Mouse (Mus musculus): ENCODE measurements around the gene Myo10.

Myo10 gene

DNA sequence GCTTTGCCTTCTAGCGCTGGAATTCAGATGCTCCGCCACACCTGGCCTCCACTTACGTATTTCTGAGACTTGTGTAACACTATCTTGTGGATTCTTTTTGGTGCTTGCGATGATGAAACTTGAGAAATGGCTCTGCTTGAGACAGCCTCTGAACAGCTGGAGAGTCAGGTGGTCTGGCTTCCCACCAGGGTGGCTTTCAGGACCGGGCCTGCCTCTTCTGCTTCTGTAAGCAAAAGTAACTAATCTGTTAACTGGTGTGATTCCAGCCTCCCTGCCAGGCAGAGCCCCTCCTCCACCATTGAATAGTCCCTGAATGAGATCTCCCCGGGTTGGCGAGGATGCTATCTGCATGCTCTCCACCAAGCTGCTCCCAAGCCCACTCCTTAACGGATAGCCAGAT is 140.0 kb downstream of the Myo10 start:
- DNase-seq (ENCODE audit: low spot score in 2 of 2): no peak

GRCm38 (mm10) chr15:25763106-25763505 is 140.8 kb downstream of the Myo10 start:
- DNase-seq (ENCODE audit: low spot score in 2 of 2): no peak

GRCm38 (mm10) chr15:25764653-25765352 is 142.5 kb downstream of the Myo10 start:
- no peak for DNase-seq (ENCODE audit: low spot score in 2 of 2)

DNA sequence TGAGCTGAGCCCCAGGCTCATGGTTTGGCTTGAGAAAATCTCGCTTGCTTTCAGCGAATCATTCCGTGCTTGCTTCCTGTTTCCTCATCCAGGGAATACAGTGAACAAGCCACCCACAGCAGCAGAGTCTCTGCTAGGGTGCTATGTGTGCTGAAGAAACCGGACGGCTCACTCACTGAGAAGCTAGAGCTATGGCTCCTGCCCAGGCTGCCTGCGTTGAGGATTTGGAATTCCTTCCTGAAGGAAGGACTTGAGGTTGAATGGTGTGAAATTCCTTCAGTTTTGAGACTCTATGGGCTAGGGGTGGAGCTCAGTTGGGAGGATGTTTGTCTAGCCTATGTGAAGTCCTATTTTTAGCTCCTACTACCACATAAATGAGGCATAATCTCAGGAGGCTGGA is 145.5 kb downstream of the Myo10 start:
- no peak for DNase-seq (ENCODE audit: low spot score in 2 of 2)

- no peak for DNase-seq (ENCODE audit: low spot score in 2 of 2)
Measured at GRCm38 (mm10) chr15:25769524-25770255, 147.4 kb downstream of the Myo10 start.

DNA sequence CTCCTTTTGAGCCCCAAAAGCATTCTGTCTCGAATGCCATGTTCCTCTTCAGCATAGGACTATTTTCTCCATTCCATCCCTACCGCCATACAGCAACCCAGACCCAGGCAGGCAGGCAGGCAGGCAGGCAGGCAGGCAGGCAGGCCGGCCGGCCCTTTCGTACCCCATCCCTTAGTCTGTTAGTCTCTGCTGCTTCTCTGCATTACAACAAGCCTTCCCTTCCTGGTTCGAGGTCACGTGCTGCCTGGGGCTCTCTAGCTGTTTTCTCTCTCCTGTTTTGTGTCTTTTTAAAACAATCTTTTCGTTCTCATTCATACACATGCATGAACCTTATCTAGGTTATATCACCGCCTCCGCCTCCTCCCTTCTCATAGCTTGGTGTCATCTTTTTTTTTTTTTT is 149.5 kb downstream of the Myo10 start:
- no peak for DNase-seq (ENCODE audit: low spot score in 2 of 2)

- peak in 1 of 2 experiments; percentile 36 for DNase-seq (ENCODE audit: low spot score in 2 of 2)
Measured at GRCm38 (mm10) chr15:25773711-25774513, 151.6 kb downstream of the Myo10 start.

DNA sequence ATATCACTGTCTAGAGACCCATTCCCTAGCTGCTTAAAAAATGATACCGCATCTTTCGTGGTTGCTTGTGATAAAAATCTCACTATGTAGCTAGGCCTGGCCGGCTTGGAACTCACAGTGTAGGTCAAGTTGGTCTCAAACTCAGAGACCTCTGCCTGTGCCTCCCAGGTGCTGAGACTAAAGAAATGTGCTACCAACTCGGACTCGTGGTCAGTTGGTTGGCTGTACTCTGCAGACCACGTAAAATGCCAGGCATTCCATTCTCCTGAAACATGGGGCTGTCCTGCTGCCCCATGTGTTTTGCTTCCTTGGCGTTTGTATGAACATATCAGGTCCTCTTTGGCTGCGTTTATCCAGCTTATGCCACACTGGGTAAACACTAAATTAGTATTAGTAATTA is 156.6 kb downstream of the Myo10 start:
- no peak for DNase-seq (ENCODE audit: low spot score in 2 of 2)

DNA sequence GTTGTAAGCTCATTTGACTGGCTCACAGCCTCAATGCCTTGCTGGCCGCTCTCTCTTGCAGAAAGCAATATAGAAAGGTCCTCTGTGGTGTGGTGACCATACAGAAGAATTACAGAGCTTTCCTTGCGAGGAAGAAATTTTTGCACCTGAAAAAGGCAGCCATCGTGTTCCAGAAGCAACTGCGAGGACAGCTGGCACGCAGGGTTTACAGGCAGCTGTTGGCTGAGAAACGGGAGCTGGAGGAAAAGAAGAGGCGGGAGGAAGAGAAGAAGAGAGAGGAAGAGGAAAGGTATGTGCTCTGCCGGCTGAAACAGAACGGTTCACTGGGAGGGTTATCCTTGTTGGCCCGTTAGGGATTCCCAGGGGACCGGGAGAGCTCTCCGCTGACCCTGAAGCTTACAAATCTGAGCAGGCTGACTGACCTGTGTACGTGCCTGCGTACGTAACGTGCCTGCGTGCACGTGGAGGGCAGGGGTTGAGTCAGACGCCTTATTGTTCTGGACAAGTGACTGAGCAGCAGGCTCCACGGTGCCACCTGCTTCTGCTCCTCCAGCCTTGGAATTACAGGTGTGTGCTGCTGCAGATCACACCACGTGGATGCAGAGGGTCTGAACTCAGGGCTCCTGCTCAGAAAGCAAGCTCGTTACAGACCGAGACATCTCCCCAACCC is 157.3 kb downstream of the Myo10 start:
- DNase-seq (ENCODE audit: low spot score in 2 of 2): no peak

- DNase-seq (ENCODE audit: low spot score in 2 of 2): no peak
Measured at GRCm38 (mm10) chr15:25781053-25781452, 158.7 kb downstream of the Myo10 start.

DNA sequence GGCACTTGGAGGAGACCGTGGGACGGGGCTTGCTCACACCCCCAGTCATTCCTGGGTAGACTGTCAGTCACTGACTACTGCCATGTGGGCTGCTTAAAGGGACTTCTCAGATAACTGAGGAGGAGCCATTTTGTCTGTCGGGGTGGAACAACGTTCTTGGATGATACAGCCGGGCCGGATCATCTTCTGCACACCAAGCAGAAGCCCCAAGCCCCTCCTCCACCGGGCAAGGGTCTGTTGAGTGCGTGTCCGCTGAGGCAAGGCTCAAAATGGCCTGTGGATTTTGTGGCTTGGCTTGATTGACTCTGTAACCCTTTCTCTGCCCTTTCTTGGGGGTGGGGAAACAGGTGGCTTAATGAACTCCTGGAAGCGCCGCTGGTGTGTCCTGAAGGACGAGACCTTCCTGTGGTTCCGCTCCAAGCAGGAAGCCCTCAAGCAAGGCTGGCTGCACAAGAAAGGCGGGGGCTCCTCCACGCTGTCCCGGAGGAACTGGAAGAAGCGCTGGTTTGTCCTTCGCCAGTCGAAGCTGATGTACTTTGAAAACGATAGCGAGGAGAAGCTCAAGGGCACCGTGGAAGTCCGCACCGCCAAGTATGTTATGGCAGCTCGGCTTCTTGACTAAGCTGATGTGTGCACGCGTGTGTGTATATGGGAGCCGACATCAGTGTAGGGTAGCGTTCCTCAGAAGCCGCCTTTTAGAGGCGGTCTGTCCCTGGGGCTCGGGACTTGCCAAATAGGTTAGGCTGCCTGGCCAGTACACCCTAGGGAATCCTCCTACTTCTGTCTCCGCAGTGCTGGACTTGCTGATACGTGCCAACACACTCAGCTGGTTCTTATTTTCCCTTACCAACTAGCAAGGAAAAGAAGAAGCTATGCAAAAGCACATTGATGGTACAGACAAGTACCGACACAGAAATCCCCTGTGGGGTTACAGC is 163.4 kb downstream of the Myo10 start:
- DNase-seq (ENCODE audit: low spot score in 2 of 2): no peak

GRCm38 (mm10) chr15:25787406-25787805 is 165.1 kb downstream of the Myo10 start:
- no peak for DNase-seq (ENCODE audit: low spot score in 2 of 2)

- no peak for DNase-seq (ENCODE audit: low spot score in 2 of 2)
Measured at GRCm38 (mm10) chr15:25787965-25788364, 165.6 kb downstream of the Myo10 start.

DNA sequence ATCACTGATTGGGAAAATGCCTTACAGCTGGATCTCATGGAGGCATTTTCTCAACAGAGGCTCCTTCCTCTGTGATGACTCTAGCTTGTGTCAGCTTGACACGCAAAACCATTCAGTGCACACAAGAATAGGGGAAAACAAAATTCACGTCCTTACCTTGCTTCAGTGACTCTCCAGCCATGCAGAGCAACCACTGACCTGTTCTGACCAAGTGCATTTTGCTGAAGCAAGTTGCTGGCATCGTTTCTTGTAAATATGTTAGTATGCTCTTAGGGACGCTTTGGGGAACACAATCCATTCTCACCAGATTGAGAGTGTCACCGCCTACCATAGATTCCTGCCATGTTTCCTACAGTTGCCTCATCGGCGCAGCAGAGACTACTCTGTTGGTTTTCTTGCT is 166.2 kb downstream of the Myo10 start:
- DNase-seq (ENCODE audit: low spot score in 2 of 2): no peak

- no peak for DNase-seq (ENCODE audit: low spot score in 2 of 2)
Measured at GRCm38 (mm10) chr15:25789241-25789640, 166.9 kb downstream of the Myo10 start.

DNA sequence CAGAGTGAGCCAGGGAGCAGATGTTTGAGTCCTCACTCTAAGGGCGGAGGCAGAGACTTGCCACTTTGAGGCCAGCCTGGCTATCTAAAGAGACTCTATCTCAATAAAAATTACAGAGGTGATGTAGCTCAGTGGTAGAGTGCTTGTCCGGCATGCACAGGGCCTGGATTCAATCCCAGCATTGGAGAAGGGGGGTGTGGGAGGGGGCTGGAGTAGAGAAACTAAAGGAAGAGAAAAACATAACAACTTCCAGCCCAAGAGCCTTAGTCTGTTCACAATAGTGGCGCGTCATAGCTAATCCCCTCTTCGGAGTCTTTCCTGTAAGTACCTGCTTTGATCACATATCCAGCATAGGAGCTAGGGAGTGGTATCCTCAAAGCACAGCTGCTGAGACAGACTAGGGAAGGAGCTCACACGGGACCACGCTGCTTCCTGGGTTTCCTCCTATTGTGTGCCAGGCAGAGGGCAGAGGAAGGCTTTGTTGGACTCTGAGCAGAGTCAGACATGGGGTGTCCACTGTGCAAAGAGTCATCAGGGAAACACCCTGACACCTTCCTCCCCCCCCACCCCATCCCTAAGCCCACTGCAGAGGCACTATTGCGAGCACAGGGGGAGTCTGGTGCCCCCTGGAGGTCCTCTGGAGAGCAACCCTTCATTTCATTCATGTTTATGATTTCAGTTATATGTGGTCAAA is 169.5 kb downstream of the Myo10 start:
- no peak for DNase-seq (ENCODE audit: low spot score in 2 of 2)

DNA sequence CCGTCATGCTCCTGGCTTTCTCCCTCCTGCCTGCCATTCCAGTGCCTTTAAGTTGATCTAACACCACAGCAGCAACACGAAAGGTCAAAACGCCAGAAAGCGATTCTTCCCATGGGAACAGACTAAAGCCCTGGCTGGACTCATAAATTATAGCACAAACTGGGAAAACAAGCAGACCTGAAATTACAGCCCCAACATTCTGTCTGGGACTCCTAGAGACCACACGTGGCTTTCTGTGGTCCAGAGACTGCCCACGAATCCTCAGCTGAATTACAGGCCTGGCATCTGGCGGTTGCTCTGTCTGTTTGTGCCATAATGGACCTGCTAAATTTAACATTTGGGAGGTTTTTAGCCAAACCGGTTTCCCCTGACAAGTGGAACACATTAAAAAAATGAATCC is 171.8 kb downstream of the Myo10 start:
- no peak for DNase-seq (ENCODE audit: low spot score in 2 of 2)

- no peak for DNase-seq (ENCODE audit: low spot score in 2 of 2)
Measured at GRCm38 (mm10) chr15:25795496-25795895, 173.2 kb downstream of the Myo10 start.

GRCm38 (mm10) chr15:25796353-25796752 is 174.0 kb downstream of the Myo10 start:
- no peak for DNase-seq (ENCODE audit: low spot score in 2 of 2)

GRCm38 (mm10) chr15:25797179-25797578 is 174.9 kb downstream of the Myo10 start:
- DNase-seq (ENCODE audit: low spot score in 2 of 2): no peak

Data from frontal cortex, postnatal 25 days (tissue).